Mouse (Mus musculus) natural killer cell, adult 2 months (primary cell): ENCODE results near the gene Spryd3.

Source experiments
- DNase-seq, 2 experiments: peaks; one replicate each; pipeline ENCODE4 v3.0.0; 2022; ENCODE audit warnings: low spot score in 2 of 2

Spryd3 gene

DNA sequence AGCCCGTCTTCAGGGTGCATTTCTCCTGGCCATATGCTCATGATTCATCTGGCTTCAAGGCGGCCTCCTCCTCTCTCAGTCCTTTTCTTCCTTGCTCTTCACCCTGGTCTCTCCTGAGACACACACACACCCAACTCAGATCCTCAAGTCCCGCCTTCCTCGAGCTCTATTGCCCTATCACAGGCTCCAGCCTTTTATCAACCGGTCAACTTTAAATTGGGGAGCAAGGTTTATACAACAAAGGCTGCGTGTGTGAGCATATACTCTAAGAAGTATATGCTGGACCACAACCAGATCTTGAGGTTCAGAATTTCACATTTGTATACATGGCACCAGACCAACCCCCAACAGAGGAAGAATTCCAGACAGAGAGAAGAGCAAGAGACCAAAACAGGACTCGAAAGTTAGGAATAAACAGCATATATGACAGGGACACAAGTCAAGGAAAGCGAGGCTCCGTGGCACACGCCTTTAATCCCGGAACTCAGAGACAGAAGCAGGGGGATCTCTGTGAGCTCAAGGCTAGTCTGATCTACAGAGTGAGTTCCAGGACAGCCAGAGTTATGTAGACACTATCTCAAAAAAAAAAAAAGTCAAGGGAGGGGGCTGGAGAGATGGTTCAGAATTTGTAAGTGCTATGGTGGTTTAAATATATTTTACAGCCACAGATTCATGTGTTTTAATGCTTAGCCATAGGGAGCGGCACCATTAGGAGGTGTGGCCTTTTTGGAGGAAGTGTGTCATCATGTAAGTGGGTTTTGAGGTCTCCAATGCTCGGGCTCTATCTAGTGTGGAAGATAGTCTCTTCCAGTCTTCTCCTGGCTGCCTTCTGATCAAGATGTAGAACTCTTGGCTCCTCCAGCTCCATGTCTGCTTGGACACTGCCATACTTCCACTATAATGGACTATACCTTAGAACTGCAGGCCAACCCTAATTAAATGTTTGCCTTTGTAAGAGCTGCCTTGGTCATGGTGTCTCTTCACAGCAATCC lies 65.3 kb downstream of the Spryd3 start:
- DNase-seq: no peak
